Mouse (Mus musculus) heart, adult 18-20 months (tissue): ENCODE data around the gene Rundc1. TPM values are rescaled to one million over a fixed set of nuclear protein-coding genes. Genes with fewer than 3 reads are reported as not detected.
"Not testable (repeated sequence)": the region's sequence is repeated elsewhere in the genome, so short reads cannot be mapped to it uniquely, and the experiment has no call there.

Experiments used
- DNase-seq, 2 experiments: peaks; one replicate each; pipeline ENCODE4 v3.0.0; 2021 to 2022; ENCODE audit warnings: mixed read lengths in 1 of 2
- long read RNA-seq, 2 experiments: library from polyadenylated mRNA; stranded (forward); transcript quantifications; one replicate each; pipeline ENCODE4 v2.0.0; 2021
- total RNA-seq, 2 experiments: library from RNA; stranded (reverse); gene quantifications; 2 replicates each; pipeline ENCODE4 v1.2.3; 2021

The Rundc1 gene
- 10 to 100 TPM; 11.0 to 11.2 TPM for total RNA-seq
- long read RNA-seq, experiment 1, transcript Rundc1-201 (5 exons, 3,223 nt): major isoform, 12 of 24 reads
- long read RNA-seq, experiment 1, partial matches to known transcripts: 2 of 24 reads
- long read RNA-seq, experiment 1, other reads (novel, unspliced or antisense): 10 of 24 reads
- long read RNA-seq, experiment 2, transcript Rundc1-201 (5 exons, 3,223 nt): major isoform, 9 of 12 reads
- long read RNA-seq, experiment 2, partial matches to known transcripts: 0 of 12 reads
- long read RNA-seq, experiment 2, other reads (novel, unspliced or antisense): 3 of 12 reads

DNA sequence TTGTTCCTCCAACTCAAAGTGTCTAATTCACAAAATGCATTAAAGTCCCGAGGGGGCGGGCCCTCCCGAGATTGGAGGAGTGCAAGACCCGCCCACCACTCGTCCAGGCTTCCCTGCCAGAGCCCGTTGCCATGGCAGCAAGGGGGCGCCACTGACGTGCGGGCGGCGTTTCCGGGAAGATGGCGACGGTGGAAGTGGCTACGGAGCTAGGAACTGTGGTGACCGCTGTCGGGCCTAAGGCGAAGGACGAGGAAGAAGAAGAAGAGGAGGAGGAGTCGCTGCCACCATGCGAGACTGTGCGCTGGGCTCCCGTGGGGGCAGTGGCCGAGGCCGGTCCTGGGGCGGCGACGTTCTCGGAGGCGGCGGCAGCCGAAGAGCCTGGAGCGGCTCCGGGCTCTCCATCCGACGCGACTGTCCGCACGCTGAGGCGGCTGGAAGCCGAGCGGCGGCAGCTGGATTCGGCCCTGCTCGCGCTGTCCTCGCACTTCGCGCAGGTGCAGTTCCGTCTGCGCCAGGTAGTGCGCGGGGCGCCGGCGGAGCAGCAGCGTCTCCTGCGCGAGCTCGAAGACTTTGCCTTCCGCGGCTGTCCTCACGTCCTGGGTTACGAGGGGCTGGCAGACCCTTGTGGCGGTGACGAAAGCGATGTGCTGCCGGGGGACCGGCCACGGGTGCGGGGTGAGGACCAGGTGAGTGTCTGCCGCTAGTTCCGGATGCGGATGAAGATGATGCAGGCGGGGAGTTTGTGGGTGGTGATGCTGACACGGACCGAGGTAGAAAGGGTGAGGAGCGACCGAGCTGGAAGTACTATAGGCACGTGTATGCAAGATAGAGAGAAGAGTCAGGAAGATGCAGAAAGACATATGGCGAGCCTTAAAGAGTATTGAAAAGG lies at the start of gene Rundc1, which contains the start of gene Ptges3l:
Gene Rundc1 (plus strand): TSS at position 161 of the 889 bp plus-strand sequence.
Gene Ptges3l (minus strand): TSS at position 409 of the 889 bp plus-strand sequence.
- peak; percentile 98 to 99 for DNase-seq

DNA sequence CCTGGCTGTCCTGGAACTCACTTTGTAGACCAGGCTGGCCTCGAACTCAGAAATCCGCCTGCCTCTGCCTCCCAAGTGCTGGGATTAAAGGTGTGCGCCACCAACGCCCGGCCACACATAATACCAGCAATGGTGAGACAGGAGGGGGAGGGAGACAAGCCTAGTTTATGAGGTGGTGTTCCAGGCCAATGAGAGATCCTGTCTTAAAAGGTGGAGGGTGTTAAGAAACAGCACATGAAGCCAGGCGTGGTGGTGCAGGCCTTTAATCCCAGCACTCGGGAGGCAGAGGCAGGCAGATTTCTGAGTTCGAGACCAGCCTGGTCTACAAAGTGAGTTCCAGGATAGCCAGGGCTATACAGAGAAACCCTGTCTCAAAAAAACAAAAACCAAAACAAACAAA lies 46.7 kb upstream of the Rundc1 start:
- not testable (repeated sequence) for DNase-seq

DNA sequence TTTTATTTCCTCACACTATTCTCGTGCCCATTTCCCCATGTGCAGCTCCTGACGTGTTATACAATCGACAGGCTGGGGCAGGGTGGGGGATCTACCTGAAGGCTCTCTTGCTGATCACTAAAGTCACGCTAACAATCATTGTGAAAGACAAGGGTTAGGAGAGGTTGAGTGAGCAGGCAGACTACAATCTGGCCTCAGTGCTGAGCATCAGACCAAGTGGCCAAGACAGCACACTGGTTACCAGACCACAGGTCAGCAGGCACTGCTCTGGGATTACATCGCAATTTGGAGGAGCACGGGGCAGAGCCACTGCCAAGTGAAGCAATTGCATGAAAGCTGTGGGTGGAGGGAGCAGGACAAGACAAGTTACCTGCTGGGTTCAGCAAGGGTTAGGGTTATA lies 46.0 kb upstream of the Rundc1 start:
- DNase-seq: no peak

DNA sequence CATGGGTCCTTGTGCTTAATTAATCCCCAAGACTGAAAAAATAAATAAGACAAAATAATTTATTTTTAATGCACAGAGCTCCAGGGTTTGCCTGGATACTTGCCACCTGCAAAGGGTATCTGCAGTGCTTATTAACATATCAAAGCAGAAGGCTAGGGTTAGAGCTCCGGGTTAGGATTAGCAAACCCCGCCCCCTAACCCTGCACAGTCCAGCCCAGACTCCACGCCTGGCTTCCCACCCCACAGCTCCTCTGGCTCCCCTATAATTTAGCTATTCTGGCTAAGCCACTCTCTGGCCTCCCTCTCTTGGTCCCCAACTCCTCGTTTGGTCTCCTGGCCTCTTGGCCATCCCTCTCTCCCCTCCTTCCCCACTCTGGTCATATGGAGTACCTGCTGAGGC lies 43.1 kb upstream of the Rundc1 start:
- DNase-seq: no peak

DNA sequence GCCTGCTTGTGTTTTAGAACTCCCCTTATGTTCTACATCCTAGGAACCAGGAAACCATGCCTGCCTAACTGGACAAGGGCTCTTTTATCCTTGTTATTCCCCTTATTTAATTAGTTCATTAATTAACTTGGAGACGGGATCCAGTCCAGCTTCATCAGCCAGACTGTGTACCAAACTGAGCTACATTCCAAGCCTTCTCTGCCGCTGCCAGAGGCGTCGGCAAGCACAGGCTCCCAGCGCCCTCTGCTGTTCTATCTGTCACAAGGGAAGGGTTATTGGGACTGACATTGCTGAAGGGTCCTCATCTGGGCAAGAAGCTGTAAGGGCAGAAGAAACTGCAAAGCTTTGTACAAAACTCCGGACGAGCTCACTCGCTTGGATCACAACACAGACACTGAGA lies 29.8 kb upstream of the Rundc1 start:
- DNase-seq: peak; percentile 69 to 85

DNA sequence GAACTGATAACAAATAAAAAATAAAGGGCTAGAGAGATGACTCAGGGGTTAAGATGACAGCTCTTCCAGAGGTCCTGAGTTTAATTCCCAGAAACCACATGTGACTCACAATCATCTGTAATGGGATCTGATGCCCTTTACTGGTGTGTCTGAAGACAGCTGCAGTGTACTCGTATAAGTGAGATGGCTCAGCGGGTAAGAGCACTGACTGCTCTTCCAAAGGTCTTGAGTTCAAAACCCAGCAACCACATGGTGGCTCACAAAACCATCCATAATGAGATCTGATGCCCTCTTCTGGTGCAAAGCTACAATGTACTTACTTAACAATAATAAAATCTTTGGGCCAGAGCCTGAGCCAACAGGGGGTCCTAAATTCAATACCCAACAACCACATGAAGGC lies 9.6 kb upstream of the Rundc1 start:
- no peak for DNase-seq

DNA sequence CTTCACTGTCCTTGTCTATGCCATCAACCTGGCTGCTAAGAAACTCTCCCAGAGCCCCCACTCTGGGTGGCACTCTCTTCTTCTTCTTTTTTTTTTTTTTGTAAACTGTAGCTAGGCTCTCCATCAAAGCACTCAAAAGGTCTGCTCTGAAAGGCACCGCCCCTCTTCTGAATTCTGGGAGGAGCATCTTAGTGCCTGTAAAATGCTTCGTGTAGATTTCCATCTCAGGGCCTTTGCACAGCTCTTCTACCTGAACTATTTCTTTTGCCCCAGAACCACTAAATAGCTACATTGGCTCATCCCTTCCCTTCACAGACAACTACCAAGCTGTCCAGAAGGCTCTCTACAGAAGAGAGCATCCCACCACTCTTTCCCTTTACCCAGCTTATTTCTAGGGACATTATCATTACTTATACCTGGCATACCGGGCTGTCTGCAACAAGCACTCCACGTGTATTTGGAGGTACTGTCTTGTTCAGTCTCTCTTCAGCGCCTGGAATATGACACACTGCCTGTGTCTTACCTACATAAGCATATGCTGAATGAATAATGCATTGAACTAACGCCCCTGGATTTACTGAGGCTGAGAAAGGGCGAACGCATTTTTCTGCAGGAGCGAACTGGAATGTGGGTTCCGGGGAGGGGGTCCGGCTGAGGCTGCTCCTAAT lies 8.3 kb upstream of the Rundc1 start:
- no peak for DNase-seq

DNA sequence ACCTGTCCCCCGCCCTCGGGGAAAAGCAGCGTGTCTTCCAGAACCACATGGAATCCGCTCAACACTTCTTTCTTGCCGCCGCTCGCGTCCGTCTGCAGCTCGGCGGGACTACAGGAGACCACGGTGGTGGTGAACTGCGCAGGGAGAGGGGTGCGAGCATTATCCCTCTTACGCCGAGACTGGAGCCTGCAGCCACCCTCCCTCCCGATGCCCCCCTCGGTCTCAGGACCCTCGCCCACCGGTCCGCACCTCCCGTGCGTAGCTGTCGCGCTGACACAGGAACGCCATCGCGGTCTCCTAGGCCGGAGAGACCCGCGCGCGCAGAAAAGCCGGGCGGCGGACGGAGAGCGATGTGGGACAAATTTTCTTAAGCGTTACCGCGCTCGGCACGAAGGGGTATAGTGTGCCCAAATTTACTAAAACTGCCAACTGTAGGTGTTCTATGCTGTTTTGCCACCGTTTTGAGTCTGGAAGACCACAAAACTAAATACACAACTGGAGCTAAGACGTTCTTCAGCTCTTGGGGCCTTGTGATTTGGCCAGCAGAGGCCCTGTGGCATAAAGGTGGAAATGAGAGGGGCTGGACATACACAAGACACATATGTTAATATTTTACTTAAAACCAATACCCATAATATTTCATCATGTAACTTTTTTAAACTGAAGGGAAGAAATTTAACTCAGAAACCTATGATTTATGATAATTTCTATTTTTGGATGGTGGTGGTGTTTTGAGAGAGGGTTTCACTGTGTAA lies 7.6 kb upstream of the Rundc1 start, which contains the start of gene Aarsd1:
Gene Aarsd1 (minus strand): TSS at position 515 of the 755 bp plus-strand sequence.
- peak; percentile 90 to 95 for DNase-seq

DNA sequence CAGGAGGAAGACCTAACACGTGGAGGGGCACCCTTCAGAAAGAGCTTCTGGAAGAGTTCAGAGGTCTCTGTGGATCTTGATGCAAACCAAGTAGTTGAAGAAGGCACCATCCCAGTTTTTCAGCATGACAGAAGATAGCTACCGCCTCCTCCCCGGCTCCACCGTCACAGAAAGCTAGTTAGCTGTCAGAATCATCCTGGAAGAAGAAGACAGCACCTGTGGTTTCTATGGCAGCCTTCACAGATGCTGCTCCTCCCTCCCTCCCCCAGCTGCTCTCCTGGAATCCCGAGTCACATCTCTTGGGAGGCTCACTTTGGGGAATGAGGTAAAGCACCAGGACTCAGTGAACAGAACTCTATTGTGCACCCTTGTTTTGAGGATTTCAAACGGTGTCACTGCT lies 5.9 kb upstream of the Rundc1 start:
- no peak for DNase-seq

DNA sequence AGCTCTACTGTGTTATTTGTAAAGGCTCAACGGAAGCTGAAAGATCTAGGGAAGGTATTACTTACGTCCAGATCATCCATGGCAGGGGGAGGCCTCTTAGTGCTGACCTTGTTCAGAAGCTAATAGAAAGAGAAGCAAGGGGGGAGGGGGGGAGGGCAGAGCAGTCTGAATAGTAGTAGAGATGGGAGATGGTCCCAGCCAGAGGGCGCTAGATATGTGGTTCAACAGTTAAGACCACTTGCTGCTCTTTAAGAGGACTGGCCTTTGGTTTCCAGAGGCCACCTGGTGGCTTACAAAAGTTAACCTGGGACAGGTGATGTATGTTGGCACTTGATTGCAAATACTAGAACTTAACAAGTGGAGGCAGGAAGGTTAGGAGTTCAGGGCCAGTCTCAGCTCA lies 5.3 kb upstream of the Rundc1 start:
- DNase-seq: no peak

DNA sequence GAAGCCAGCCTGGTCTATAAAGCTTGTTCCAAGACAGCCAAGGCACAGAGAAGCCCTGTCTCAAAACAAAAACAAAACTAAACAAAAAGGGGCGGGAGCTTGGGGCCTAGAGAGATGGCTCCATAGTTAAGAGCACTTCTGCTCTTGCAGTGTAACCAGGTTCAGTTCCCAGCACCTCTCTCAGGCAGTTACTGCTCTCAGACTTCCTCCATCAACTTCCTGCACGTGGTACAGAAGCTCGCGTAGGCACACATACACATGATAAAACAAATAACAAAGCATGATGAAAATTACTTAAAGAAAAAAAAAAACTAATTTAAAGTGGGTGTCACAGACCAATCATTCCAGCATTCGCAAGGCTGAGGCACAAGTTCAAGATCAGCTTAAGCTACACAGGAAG lies 4.7 kb upstream of the Rundc1 start:
- DNase-seq: no peak

DNA sequence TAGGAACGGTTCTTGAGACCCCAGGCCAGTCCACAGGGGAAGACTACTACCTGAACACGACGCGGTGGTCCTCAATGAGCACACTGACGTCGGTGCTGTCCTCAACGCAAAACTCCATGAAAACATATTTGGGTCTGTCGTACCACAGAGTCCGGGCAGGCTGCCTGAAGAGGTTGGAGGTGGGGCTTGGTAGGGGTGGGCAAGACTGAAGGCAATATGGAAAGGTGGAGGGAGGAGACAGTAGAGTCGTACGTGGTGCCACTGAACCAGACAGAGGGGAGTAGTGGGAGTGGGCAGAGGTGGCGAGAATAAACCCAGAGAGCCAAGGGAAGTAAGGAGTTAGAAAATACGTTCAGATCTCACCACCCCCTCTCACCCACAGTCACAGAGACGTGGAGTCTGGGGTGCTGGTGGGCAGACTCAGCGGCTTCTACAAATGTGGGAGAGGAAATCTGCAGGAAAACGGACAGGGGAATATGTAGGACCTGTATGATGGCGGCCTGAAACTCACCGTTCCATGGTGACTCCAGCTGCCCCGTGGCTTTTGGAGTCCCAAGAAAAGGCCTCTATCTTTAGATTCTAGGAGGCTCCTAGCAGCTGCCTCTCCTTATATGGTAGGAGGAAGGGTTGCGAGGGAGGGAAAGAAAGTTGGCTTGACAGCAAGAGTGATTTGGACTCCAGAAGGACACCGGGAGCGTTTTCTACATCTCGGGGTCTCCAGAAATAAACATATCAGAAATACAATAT lies 607 bp upstream of the Rundc1 start, which contains the start of gene Gm27029:
Gene Gm27029 (minus strand): TSS at position 692 of the 747 bp plus-strand sequence.
- DNase-seq: peak; percentile 21 to 51

DNA sequence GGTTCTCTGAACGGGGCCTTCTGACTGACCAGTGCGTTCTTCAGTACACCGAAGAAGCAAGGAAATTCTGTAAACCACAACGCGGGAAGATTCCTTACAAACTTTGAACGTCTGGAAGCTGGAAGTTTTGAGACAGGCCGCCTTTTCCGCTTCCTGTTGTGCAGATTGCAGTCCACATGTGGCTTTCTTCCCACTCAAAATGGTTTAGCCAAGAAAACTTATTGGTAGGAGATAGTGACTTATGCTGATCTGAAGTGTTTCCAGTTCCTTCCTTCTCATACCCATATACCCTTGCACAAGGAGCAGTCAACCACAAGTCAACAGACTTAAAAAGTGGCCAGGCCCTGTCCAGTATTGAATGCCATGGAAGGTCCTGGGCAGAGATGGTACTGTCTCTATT lies 1.3 kb downstream of the Rundc1 start:
- no peak for DNase-seq

DNA sequence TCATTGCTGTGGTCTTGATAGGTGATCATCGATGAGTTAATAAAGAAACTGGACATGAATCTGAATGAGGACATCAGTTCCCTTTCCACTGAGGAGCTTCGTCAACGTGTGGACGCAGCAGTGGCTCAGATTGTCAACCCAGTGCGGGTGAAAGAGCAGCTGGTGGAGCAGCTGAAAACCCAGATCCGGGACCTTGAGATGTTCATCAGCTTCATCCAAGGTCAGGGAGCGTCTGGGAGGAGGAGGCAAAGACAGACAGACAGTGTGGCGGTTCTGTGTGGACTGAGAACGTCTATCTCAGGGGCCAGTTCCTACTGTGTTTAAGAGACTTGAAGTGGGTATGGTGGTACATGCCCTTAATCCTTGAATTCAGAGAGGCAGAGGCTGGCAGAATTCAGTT lies 6.4 kb downstream of the Rundc1 start:
- no peak for DNase-seq

DNA sequence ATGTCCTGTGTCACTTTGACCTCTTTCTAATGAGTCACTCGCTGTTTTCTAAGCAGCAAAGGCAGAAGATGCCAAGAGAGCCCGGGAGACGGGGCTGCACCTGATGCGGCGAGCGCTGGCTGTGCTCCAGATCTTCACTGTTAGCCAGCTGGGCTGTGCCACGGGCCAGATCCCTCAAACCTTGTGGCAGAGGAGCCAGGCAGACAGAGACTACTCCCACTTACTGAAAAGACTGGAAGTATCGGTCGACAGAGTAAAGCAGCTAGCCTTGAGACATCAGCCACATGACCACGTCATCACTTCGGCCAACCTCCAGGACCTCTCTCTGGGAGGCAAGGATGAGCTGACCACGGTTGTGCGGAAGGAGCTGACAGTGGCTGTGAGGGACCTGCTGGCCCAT lies 8.5 kb downstream of the Rundc1 start:
- no peak for DNase-seq

DNA sequence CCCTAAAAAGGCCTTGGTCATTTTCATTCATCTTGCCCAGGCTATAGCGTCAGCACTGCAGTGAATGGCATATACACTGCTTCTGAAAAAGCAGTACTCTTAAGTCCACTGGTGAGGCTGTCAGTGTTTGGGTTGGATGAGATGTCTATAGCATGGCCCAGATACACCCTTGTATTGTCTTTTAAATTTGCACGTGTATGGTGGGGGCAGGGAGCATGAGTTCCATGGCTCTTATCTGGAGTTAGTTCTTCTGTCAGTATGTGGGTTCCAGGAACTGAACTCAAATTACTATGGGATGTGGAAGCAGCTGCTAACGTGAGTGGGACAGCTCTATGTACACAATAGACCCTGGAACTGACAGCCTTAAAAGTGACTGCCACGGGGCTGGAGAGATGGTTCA lies 10.9 kb downstream of the Rundc1 start:
- DNase-seq: no peak

DNA sequence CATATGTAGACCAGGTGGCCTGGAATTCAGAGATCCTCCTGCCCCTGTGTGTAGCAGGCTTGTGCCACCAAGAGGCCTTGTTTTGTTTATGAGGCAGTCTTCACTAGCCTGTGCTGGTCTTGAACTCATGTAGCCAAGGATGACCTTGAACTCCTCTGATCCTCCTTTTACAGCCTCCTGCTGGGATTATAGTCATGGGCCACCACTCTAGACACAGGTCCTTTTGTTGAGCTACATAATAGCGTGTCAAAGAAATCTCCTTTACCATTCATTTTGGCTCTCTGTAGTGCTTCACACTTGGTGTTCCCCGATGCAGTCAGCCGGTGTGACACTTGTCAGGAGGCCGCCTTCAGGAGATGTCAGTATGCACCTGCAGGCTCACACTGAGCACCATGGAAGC lies 12.0 kb downstream of the Rundc1 start:
- no peak for DNase-seq

DNA sequence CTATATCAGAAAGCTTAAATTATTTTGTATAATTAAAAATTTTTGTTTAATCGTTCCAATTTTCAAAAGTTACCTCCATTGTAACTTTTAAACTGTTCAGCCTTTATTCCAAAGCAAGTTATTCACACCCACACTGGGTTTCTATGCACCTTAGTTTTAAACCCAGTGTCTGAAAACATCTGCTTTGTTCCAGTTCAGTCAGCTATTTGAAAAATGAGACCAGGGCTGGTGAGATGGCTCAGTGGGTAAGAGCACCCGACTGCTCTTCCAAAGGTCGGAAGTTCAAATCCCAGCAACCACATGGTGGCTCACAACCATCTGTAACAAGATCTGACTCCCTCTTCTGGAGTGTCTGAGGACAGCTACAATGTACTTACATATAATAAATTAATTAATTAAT lies 13.1 kb downstream of the Rundc1 start:
- not testable (repeated sequence) for DNase-seq

DNA sequence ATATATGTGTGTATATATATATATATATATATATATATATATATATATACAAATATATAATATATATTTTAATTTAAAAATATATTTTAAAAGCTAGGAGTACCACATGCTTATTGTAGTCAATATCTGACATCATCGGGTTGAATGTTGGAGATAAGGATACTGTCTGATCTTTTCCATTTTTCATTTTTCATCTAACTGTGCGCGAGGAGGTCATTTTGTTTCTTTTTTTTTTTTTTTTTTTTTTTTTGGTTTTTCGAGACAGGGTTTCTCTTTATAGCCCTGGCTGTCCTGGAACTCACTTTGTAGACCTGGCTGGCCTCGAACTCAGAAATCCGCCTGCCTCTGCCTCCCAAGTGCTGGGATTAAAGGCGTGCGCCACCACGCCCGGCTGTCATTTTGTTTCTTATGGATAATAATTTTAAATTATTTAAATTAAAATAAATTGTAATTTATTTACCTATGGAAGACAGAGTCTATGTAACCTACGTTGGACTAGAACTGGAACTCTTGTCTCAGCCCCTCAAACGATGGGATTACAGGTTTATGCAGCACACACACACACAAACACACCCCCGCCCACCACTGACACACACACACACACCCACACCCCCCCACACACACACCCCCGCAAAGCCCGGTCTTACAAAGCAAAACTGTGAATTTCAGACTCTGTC lies 16.7 kb downstream of the Rundc1 start:
- DNase-seq: not testable (repeated sequence)

DNA sequence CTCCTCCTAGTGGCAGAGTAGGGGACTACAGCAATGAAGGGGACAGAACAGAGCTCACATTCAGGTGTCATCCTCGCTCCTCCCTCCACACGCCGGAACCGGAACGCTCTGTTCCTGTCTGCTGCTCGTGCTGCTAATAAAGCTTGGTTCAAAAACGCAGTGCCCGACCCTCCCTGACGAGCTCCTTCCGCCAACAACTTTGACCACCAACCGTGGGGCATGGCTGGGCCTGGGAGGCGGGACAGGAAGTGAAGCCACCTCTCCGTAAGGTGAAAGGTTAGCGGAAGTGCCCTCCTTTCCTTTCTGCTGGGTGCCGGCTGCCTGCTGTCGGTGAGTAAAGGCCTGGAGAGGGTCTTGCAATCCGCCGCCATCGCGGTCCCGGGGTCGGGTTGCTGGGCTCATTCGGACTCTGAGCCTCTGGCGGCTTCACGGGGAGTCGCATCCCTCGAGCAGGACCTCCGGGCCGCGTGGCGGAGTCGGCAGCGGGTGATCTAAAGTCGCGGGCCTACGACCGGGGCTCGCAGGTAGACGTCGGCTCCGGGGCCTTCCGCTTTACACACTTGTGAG lies 17.3 kb downstream of the Rundc1 start, which contains the start of gene Rpl27:
Gene Rpl27 (plus strand): TSS at position 172 of the 567 bp plus-strand sequence.
- peak; percentile 96 to 99 for DNase-seq
